Mouse (Mus musculus) cerebellum, postnatal 10 days (tissue): ENCODE results near the gene Zmym5.
"Not testable (repeated sequence)": the region's sequence is repeated elsewhere in the genome, so short reads cannot be mapped to it uniquely, and the experiment has no call there.

Source experiments
- DNase-seq, 2 experiments: peaks; one replicate each; pipeline ENCODE4 v3.0.0; 2021; ENCODE audit warnings: mixed read lengths in 2 of 2

Gene Zmym5

GRCm38 (mm10) chr14:56811701-56812339 is at the start of gene Zmym5:
TSS of gene Zmym5 (minus strand) at chr14:56811716.
- peak; percentile 91 to 96 for DNase-seq

- DNase-seq: peak; percentile 28 to 41
Observed at GRCm38 (mm10) chr14:56849681-56850080, 38.2 kb upstream of the Zmym5 start.

GRCm38 (mm10) chr14:56848322-56848721 is 36.8 kb upstream of the Zmym5 start:
- no peak for DNase-seq

- no peak for DNase-seq
Observed at GRCm38 (mm10) chr14:56844507-56844906, 33.0 kb upstream of the Zmym5 start.

GRCm38 (mm10) chr14:56844033-56844432 is 32.5 kb upstream of the Zmym5 start:
- DNase-seq: no peak

GRCm38 (mm10) chr14:56834576-56834975 is 23.1 kb upstream of the Zmym5 start:
- not testable (repeated sequence) for DNase-seq

- DNase-seq: peak in 1 of 2 experiments; percentile 19
Observed at GRCm38 (mm10) chr14:56833211-56833610, 21.7 kb upstream of the Zmym5 start.

GRCm38 (mm10) chr14:56832563-56833113 is 21.1 kb upstream of the Zmym5 start:
- DNase-seq: no peak

- no peak for DNase-seq
Observed at GRCm38 (mm10) chr14:56832147-56832546, 20.6 kb upstream of the Zmym5 start.

- DNase-seq: no peak
Observed at GRCm38 (mm10) chr14:56830491-56831045, 19.1 kb upstream of the Zmym5 start.

GRCm38 (mm10) chr14:56824562-56824961 is 13.0 kb upstream of the Zmym5 start:
- no peak for DNase-seq

- no peak for DNase-seq
Observed at GRCm38 (mm10) chr14:56817616-56818015, 6.1 kb upstream of the Zmym5 start.

GRCm38 (mm10) chr14:56817131-56817530 is 5.6 kb upstream of the Zmym5 start:
- no peak for DNase-seq

GRCm38 (mm10) chr14:56816541-56816940 is 5.0 kb upstream of the Zmym5 start:
- no peak for DNase-seq

- peak; percentile 87 to 91 for DNase-seq
Observed at GRCm38 (mm10) chr14:56812520-56813036, 1.1 kb upstream of the Zmym5 start.

- peak; percentile 64 for DNase-seq
Observed at GRCm38 (mm10) chr14:56810781-56811690, 480 bp downstream of the Zmym5 start.

GRCm38 (mm10) chr14:56793243-56793642 is 18.3 kb downstream of the Zmym5 start:
- DNase-seq: peak; percentile 70

GRCm38 (mm10) chr14:56784575-56784974 is 26.9 kb downstream of the Zmym5 start:
- no peak for DNase-seq

- peak in 1 of 2 experiments; percentile 25 for DNase-seq
Observed at GRCm38 (mm10) chr14:56778933-56779300, 32.6 kb downstream of the Zmym5 start.

GRCm38 (mm10) chr14:56778200-56778932 is 33.1 kb downstream of the Zmym5 start, which contains the start of gene Pspc1:
TSS of gene Pspc1 (minus strand) at chr14:56778316.
- DNase-seq: peak; percentile 98 to 99

- DNase-seq: peak; percentile 82
Observed at GRCm38 (mm10) chr14:56777360-56778136, 34.0 kb downstream of the Zmym5 start.
